Mouse (Mus musculus) T-helper 1 cell (primary cell): ENCODE data around the gene Hamp2.
"Not testable (repeated sequence)": the region's sequence is repeated elsewhere in the genome, so short reads cannot be mapped to it uniquely, and the experiment has no call there.

ENCODE experiments used
- in situ Hi-C: fragments of 300-600 bp; cut with MboI, MseI; formaldehyde crosslinking; loops from one replicate; pipeline ENCODE4 v1.15.1; 2025; ENCODE audit warnings: high pct_unique_total_duplicates

Gene Hamp2

DNA sequence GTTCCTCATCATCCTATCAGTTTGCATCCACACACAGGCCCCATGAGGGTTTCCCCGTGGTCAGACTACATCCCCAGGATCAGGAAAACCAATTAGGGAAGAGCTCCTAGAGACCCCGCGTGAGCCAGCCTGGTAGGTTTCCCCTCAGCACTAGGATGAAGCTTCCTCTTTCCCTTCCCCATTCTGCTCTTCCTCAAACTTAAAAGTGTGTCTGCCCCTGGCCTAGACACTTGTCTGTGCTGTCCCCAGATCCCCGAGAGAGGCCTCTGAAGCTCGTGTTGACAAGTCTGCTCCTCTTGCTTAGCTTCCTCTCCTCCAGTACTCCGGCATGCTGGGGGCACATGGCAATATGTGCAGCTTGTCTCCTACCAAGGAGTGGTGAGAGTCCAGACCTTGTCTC, 29.0 kb upstream of the Hamp2 start:
- in situ Hi-C loops, result no loop called here

DNA sequence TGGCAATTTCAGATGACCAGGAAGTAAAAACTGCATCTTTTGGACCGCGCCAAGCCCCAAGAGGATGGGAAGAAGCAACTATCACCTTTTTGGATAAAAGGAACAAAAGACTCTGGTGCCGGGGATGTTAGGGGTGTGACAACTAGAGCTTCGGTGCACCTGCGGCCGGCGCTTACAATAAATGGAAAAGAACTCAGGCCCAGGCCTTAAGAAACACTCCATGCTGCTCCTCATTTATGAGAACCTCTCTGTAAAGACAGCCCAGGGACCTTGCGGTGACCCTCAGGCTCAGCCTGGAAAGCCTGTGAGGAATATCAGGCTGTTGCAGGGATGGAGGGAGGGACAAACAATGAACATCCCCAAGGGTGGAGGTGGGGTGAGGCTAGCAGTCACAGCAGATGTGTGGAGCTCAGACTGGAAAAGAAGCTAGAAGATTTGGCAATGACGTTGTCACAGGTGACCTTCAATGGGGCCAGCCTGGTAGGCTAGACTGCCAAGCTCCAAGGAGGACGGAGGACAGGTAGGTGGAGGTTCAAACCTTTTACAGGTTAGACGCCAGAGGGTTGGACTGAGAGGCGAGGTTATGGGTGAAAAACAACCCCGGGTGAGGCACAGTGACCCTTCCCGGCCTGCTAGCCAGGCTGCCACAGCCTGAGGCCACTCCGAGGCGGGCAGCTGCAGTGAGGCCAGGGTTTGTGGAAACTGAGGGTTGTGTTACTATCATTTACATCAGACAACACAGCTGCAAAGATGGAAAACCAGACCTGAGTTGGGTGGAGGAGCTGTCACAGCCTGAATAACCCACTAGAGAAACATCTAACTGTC, 28.2 kb upstream of the Hamp2 start:
- in situ Hi-C loops, result no loop called here

DNA sequence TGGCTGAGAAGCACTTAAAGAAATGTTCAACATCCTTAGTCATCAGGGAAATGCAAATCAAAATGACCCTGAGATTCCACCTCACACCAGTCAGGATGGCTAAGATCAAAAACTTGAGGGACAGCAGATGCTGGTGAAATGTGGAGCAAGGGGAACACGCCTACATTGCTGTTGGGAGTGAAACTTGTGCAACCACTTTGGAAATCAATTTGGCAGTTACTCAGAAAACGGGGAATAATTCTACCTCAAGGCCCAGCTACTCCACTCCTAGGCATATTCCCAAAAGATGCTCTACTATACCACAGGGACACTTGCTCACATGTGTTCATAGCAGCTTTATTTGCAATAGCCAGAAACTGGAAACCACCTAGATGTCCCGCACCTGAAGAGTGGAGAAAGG, 25.4 kb upstream of the Hamp2 start:
- in situ Hi-C loops, result not testable (repeated sequence)

DNA sequence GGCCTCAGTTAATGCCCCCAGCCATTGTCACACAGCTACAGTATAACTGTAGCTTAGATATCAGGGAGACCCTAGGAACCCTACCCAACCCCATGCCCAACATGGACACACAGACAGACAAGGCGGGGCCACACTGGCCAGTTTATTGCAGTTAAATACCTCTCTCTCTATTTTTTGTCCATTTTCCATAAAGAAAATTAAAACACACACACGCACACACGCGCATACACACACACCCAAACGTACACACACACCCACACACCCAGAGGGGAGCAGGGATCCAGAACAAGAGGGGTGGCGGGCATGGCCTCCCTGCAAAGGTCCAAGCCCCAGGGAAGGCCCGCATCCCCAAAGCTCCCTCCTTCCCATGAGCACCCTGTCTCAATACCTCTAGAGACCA, 21.4 kb upstream of the Hamp2 start:
- in situ Hi-C loops, result no loop called here

DNA sequence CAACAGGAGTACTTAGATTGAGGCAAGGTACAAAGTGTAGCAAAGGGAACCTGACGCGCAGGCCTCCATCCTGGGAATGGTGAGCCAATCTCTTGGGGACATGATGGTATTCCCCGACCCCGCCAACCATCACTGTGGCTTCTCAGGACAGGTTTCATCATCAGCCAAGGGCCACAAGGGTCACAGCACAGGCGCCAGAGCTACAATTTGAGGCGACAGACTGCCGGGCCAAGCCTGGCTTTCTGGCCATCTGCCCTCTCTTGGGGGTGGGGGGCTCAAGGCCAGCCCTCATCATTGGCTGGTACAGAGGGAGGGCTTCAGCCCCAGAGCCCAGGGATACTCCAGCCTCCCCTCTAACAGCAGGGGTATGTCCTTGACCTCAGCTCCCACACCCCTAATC, 21.0 kb upstream of the Hamp2 start:
- in situ Hi-C loops, result not testable (repeated sequence)

DNA sequence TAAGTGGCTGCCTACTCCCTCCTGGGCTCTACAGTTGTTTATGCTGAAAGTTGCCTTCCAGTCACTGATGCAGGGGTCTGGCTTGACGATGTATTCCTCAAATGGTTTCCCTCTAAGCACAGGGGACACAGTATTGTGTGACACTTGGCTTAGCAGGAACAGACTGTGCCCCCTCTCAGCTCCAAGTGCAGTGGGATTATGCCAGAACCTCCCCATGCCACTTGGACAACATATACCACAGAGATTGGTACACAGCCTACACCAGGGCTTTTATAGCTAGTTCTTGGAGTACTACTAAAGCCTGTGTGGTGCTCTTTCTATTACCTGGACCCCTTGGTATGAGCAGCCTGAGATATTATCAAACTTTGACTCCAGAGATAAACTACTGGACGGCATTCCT, 20.2 kb upstream of the Hamp2 start:
- in situ Hi-C loops, result not testable (repeated sequence)

DNA sequence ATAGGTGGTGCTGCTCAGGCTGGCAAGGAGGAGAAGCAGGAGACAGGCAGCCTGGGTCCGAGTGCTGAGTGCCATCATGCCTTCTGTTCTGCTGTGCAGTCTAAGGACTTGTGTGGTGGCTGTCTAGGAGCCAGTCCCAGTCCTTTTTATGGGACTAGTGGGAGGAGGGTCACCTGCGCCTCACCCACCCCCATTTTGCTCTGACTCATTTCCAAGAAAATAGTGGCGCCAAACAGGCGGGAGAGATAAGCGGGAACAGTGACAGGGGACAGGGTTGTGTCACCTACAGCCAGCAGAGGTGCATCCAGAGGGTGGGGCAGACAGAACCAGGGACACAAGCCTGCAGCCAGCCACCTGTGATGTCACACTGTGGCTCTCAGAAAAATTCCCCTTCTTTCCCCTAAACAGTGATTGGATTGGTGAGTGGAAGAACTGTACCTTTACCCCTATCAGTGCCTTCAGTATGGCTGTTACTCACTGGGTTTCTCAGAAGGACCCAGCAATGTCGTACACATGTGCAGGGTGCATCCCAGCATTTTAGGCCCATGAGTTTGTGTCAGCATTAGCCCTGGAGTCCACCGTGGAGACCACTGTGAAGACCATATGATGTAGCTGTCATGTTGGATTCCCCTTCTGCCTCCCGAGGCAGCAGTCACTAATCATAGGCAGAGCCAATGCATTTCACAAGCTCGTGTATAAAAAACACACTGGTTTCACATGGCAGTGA, 19.6 kb upstream of the Hamp2 start, which contains the start of gene Hamp:
Hamp (minus strand) TSS at position 124 of the 727 bp plus-strand sequence.
- in situ Hi-C loops, result no loop called here

DNA sequence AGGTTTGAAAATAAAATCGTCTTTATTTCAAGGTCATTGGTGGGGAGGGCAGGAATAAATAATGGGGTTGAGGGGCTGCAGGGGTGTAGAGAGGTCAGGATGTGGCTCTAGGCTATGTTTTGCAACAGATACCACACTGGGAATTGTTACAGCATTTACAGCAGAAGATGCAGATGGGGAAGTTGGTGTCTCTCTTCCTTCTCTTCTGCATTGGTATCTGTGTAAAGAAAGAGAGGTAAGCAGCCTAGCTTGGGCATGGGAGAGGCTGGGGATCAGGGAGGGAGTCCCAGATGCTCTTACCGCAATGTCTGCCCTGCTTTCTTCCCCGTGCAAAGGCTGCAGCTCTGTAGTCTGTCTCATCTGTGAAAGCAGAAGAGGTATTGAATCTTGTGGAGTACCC, 17.9 kb upstream of the Hamp2 start:
- in situ Hi-C loops, result not testable (repeated sequence)

DNA sequence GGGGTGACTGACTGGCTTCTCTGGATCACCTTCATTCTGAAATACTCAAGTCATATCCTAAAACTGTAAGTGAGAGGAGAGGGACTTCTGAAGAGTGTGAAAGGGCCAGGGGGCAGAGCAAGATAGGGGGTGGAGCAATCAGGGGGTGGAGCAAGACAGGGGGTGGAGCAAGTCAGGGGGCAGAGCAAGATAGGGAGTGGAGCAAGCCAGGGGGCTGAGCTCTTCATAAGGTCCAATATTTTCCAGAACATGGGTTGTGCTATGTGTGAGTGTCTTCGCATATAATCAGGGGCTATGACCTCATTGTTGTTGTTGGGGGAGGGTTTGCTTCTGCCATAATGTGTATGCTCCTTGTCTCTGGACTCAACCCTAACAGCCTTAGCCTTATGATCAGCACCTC, 15.6 kb upstream of the Hamp2 start:
- in situ Hi-C loops, result not testable (repeated sequence)

DNA sequence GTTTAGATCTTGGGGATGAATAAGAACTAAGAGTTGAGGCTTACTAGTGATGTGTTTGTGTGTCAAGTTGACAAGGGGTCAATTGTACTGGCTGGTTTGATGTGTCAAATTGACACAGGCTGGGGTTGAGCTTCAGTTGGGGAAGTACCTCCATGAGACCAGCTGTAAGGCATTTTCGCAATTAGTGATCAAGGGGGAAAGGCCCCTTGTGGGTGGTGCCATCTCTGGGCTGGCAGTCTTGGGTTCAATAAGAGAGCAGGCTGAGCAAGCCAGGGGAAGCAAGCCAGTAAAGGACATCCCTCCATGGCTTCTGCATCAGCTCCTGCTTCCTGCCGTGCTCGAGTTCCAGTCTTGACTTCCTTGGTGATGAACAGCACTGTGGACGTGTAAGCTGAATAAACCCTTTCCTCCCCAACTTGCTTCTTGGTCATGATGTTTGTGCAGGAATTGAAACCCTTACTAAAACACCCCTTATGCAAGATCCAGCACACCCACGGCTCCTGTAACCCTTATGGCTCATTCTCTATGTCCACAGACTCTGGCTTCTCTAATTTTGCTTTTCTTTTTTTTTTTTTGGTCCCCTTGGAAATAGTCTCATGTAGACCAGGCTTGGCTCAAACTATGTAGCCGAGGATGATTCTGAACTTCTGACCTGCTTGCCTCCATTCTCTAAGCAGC, 11.1 kb upstream of the Hamp2 start:
- in situ Hi-C loops, result not testable (repeated sequence)

DNA sequence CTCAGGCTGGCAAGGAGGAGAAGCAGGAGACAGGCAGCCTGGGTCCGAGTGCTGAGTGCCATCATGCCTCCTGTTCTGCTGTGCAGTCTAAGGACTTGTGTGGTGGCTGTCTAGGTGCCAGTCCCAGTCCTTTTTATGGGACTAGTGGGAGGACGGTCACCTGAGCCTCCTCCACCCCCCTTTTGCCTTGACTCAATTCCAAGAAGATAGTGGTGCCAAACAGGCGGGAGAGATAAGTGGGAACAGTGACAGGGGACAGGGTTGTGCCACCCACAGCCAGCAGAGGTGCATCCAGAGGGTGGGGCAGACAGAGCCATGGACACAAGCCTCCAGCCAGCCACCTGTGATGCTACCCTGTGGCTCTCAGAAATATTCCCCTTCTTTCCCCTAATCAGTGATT, 410 bp downstream of the Hamp2 start:
- in situ Hi-C loops, result no loop called here

DNA sequence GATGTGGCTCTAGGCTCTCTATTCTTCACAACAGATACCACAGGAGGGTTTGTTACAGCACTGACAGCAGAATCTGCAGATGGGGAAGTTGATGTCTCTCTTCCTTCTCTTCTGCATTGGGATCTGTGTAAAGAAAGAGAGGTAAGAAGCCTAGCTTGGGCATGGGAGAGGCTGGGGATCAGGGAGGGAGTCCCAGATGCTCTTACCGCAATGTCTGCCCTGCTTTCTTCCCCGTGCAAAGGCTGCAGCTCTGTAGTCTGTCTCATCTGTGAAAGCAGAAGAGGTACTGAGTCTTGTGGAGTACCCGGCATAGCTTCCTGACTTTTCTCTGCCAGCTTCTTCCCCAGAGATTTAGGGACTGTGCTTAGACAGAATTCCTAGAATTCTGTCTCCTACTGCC, 2.0 kb downstream of the Hamp2 start:
- in situ Hi-C loops, result not testable (repeated sequence)

DNA sequence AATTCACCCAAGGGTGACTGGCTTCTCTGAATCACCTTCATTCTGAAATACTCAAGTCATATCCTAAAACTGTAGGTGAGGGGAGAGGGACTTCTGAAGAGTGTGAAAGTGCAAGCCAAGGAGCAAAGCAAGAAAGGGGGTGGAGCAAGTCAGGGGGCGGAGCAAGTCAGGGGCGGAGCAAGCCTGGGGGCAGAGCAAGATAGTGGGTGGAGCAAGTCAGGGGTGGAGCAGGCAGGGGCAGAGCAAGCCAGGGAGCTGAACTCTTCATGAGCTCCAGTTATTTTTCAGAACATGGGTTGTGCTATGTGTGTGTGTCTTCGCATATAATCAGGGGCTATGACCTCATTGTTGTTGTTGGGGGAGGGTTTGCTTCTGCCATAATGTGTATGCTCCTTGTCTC, 4.3 kb downstream of the Hamp2 start:
- in situ Hi-C loops, result no loop called here

DNA sequence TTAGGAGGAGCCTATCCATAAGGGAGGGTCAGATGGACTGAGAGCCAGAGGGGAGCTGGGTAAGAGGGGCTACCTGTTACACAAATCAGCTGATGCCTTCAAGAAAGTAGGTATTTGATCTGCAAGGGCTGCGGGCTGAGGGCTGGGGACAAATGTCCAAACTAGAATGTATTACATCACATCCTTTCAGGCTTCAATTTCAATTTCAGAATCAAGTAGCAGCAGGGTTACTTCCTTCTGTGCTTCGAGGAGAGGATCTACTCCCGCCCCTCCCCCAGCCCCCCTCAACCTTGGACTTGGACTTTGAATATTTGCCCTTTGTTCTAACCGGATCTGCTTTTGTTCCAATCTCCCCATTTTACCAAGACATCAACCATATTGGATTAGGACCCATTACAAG, 7.3 kb downstream of the Hamp2 start:
- in situ Hi-C loops, result no loop called here

DNA sequence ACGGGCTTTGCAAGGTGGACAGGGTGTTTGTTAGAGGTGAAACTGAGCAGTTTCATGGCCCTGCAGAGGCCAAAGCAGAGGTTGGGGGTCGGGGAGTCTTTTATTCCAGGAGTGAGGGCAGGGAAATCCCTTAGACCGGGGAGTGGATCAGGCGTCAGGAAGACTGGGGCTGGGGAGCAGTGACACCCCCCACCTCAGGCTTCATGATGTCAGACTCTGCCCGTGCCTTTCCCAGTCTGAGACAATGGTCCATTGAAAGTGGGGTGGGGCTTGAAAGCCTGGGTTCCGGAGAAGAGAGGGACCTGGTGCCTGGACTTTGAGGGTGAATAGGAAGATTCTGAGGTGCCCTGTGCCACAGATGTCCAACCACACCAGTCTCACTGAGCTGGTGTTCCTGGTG, 7.8 kb downstream of the Hamp2 start:
- in situ Hi-C loops, result no loop called here

DNA sequence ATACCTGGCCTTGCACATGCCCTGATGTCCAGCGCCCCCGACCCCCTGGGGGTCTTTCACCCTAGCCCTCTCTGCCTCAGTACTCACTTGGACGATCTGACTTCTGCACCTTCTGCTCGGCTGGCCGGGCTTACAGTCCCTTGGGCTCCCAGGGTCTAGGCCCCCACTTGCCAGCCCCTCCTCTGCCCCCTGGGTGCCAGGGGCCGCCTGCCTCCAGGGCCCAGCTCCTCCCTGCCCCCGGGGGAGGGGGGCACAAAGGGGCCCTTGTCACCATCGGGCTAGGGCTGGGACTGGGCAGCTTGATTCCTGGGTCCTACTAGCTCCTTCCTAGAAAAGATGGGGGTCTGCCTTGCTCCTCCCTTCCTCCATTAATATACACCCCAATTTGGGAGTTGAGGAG, 9.7 kb downstream of the Hamp2 start, which contains the start of gene Mag:
Mag (minus strand) TSS at position 142 of the 400 bp plus-strand sequence.
- in situ Hi-C loops, result no loop called here

DNA sequence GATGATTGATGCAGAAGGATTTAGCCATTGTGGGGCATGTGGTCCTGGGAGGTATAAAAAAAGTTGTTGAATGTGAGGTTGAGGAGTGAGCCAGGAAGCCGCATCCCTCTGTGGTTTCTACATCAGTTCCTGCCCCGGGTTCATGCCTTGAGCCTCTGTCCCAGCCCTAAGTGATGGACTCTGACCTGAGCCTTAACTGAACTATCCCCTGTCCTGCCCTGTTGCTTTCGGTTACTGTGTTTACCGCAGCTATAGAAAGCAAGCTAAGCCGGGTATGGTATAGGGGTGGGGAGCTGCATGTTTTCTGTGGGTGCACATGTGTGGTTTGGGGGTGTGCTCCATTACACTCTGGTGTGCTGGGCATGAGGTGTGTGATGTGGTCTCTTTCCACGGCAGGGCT, 14.7 kb downstream of the Hamp2 start:
- in situ Hi-C loops, result no loop called here

DNA sequence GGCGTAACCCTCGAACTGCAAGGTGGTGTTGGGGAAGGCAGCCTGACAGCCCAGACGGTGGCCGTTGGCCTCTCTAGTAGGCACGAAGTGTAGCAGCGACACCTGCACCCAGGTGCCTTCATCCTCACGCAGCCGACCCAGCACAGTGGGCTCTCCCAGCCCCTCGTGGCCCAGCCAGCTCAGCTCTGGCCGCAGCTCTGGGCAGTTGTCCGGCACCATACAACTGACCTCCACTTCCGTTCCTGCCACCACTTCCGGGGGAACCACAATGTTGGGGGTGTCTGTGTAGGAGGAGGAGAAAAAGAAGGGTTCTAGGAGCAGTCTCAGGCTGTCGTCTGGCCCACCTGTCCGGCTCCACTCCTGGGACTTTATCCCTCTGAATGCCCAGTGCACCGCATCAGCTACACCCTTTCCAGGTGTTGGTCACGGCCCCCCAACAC, 15.5 kb downstream of the Hamp2 start:
- in situ Hi-C loops, result no loop called here

DNA sequence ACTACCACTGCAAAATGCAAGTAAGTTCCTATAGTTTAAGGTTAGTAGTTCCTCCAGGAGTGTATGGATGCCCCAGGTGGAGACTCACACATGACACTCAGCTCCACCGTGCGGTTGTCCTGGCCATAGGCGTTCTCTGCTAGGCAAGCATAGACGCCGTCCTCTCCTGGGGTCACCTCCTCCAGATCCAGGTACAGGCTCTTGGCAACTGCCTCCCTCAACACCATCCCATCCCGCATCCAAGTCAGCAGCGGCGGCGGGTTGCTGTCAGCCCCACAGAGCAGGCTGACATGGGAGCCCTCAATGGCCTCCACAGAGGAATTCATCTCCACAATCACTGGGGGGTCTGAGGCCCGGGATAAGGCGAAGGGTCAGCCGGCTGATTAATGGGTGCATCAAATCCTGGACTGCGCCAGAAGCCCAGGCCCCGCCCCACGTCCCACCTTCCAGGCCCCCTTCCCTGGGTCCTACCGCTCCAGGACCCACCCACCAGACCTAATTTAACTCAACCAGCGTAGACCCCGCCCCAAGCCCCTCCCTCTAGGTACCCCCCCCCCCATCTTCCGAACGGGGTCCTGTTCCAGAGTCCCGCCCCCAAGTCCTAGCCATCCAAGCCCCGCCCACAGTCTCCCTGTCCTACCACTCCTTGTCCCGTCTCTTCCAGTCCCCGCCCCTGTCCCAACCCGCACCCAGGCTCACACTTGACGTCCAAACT, 16.0 kb downstream of the Hamp2 start:
- in situ Hi-C loops, result no loop called here

DNA sequence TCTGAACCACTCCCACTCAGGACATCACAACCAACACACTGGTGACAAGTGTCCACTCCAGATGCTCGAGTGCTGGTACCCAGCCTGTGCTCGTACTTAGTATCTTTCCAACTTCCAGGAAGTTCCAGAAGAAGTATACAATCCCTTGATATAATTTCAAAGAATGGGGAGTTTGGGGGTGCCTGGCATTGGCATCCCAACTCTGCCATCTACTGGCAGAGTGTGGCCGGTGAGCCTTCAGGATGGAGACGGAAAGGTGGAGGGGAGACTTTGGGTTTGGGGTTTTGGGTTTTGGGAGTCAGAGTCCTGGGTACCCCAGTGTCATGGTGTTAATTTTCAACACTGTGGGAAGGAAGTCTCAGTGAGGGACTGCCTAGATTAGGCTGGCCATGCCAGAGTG, 20.4 kb downstream of the Hamp2 start:
- in situ Hi-C loops, result no loop called here

DNA sequence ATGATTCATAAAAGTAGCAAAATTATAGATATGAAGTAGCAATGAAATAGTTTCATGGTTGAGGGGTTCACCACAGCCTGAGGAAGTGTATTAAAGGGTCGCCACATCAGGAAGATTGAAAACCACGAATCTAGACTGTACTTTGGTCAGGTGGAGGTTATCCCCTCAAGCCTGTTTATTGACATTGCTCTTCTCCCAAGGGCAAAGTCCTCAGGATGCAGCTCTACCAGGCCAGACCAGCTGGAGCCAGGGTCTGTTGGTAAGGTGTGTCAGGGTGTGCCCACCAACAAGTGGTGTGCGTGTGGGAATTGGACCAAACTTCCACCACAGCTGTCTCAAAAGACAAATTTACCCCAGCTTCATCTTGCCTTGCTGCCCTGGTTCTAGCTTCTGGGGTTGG, 29.3 kb downstream of the Hamp2 start:
- in situ Hi-C loops, result no loop called here

DNA sequence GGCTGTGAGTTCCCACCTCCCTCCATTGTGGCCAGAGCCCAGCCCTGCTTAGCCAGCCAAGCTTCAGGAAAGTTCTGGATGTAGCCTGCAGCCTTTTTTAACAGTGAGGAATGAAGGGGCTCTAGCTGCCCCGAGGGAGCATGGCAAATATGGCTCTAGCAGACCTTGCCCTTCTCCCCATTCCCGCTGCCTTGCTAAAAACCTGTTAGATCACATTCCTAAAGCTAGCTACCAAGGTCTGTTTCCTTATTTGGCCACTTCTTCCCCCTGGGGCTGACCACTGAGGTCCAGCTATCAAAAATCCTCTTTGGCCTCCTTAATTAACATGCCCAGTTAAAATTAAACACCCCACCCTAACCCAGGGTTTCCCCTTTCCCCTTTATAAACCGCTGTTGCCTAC, 32.0 kb downstream of the Hamp2 start:
- in situ Hi-C loops, result no loop called here
